Mouse (Mus musculus) thymus, postnatal 14 days (tissue): ENCODE data around the gene Atp5f1.

Source experiments
- DNase-seq: peaks from one replicate; pipeline ENCODE4 v3.0.0; 2021

Atp5f1 gene

DNA sequence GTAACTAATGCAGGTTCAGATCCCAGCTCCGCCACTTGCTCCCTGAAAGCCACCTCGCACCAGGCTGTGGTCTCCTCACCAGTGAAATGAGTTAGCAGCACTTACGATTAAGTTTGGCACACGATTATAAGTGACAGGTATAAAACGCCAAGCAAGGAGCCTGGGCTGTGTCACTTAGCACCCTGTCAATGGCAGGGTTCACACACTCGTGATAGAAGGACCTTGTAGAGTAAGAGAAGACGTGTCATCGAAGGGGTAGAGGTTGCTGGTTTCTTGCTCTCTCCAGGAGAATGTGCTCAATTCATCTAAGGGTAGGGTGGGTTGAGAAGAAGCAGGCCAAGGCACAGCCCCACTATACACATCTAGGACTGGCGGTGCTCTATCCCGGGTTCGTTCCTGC lies 61.0 kb downstream of the Atp5f1 start:
- DNase-seq: no peak

DNA sequence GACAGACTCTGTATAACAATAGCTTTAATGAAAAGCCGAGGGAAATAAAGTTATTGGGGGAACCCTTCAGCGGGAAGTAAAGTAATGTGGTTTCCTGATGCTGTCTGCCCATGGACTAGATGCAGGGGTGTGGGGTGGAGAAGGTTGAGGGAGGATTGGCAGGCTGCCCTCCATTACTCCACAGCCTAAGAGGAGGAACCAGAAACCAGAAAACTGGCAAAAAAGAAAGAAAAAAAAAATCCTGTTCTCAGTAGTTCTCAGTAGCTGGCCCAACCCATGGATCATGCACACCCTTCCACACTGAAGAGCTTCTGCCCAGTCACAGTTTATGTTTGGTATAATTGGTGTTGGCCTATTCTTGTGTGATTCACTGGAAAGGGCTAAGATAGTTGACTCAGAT lies 61.6 kb downstream of the Atp5f1 start:
- no peak for DNase-seq

DNA sequence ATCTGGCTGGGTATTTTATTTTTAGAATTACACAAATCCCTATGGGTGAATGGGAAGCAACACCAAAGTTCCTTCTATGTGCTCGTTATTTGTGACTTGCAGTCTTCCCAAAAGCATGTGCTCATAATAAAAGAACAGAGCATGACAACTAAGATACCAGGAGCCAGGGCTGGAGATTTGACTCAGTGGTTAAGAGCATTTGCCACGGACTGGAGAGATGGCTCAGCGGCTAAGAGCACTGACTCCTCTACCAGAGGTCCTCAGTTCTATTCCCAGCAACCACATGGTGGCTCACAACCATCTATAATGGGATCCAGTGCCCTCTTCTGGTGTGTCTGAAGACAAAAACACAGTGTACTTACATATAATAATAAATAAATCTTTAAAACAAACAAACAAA lies 63.1 kb downstream of the Atp5f1 start:
- DNase-seq: no peak

DNA sequence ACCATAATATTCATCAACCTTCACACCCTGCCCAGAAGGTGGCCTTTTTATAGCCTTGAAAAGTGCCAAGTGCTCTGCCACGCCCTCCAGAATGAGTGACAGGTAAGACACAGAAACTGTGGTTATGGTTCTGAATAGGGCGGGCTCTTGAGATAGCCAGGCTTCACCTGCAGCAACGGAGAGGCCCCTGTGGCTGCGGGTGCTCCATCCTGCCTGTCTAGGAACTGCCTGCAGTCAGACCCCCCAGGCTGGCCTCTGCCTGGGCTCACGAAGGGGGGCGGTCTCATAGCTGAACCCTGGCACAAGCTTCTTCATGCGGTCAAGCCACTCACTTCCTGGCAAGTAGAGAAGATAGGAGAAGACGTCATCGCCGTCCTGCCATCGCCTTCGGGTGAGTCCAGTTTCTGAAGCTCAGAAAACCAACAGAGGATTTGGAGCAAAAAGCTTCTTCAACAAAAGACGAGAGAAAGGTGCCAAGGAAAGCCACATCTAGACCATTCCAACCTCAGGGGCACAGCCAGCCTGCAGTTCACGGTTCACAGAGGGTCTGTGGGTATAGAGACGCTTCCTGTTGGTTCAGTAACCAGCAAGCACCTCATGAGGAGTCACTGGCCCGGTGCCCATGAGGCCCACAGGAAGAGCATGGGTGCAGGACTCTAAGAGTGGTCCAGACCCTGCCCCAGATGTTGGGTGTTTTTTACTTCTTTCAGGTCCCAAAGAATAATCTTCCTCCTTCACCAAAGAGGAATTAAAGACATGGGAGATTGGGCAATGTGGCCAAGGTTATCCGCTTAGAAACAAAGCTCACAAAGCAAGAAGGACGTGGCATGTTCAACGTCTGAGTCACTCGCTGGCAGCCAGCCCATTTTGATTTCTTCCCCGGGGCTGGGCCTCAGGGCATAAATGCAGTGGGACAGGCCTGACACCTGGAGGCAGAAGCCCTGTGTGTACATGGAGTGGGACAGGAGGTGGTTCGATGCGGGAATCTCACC lies 65.0 kb downstream of the Atp5f1 start:
- DNase-seq: peak; percentile 88

DNA sequence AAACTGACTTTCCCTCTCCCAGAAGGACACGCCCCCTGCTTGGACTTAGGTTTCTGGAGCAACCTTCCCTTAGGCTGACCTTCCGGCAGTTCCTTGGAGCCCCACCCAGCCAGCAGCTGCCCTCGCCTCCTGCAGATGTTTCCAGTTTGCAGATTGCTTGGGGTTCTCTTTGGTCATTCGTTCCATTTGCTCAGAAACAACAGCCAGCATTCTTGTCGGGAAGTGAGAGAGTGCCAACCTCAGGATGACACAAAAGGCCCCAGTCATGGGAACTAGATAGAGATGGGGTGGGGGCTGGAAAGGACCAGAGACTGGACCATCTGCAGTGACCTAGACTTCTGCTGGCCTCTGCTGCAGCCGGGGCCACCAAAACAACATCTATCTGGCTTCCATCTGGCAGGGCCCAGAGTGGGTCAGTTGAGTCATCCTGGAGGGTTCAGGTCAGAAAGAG lies 65.9 kb downstream of the Atp5f1 start:
- DNase-seq: peak; percentile 38
